Mouse (Mus musculus) ovary, postnatal 36 days (tissue): ENCODE results near the gene Elovl7.
A peak's percentile ranks its signal among the peaks of the same experiment; 100 is the strongest.

ENCODE experiments used
- DNase-seq: peaks from one replicate; pipeline ENCODE4 v3.0.0; 2022; ENCODE audit warnings: low spot score, mixed read lengths

Elovl7 gene

DNA sequence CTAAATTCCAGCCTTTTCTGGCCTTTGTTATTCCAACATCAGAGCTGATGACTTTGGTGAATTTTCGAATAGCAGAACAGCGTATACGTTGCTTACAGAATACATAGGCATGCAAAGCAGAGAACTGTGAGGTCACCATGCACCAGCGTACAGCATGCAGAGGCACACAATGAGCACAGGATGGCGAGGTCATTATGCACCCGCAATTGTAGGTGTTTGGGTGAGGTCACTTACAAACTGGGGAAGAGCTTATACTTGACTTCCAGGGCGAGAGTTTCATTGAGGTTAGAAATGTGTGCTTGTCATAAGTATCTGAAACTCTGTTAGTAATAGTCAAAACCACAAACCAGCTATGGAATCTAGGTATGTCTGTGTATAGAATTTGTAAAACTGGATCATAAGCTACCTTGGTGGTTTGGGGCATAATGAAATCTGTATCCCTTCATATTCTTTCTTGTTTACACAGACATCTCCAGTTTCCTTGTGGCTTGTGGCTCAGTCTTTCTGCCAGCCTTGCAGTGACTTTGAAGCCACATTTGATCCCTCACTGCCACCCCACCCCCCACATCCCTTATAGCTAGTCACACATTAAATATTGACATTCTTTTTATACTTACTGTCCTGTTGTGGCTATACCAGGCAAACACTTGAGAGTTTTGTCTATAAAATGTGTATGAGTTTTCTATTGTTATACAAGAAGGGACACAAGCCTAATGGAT is 88.9 kb downstream of the Elovl7 start:
- no peak for DNase-seq

DNA sequence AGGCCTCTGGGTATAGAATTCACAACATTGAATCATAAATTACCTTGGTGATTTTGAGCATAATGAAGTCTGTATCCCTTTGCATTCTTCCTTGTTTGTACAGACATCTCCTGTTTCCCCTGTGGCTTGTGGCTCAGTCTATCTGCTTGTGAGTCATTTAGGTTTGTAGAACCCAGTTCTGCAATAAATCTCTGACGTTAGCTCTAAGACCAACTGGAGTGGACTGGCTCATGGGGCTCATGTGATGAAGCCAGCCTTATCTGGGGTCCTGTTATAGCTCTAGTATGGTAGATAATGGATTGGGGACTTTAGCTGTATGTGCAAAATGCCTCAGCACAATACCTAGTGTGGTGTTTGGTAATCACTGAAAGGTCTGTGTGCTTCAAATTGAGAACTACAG is 89.6 kb downstream of the Elovl7 start:
- no peak for DNase-seq

GRCm38 (mm10) chr13:108304680-108305079 is 90.5 kb downstream of the Elovl7 start:
- DNase-seq, result no peak

DNA sequence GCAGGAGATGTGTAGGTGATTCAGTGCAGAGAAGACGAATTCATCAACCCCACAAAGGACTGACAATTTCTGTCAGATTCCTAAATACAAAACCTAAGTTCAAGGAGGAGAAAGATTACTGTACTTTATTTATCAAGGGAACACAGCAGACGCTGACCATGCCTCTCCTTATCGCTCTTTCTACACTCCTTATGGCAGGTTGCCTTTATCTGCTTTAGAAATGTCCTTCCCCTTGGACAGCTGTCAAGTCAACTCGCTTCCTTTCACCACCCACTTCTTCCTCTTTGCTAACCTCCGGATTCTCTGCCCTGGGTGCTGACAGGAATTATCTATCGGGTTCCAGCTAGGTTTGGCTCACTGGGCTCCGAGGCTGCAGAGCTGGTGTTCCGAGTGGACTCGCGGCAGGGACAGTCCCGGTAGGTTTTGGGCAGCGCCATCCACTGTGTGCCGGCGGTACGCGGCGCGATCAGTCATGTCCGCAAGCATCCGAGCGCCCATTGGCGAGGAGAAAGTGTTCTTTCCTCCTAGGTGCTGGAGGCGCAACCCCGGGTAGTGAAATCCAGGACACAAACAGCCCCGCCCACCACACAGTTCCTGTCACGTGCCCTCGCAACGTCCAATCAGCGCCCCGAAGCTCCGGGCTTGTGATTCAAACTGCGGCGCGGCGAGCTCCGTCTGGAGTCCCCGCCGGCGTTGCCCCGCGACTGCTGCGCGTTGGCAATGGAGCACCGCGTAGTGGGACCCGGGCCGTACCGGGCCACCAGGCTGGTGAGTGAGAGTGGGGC is 101.7 kb downstream of the Elovl7 start, which contains the start of gene Depdc1b:
TSS of gene Depdc1b (plus strand) at position 631 of the 785 bp plus-strand sequence.
- DNase-seq, result peak; percentile 93

DNA sequence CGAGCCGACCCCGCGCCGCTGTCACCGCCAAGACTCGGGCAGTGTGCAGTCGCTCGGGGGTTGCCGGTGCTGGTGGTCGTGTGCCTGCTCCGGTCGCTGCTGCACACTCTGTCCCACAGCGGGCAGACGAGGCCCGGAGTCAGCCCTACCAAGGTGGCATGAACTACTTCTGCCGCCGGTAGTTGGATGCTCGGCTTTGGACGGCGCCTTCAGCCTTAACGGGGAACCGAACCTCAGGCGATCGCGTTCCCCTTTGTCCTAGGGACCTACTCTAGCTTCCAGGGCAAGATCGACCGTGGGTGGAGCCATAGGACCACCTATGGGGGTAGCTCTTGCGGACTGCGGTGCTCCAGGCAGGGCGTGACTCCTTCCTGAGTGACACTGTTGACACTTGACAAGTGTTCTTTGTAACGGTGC is 102.3 kb downstream of the Elovl7 start:
- no peak for DNase-seq

DNA sequence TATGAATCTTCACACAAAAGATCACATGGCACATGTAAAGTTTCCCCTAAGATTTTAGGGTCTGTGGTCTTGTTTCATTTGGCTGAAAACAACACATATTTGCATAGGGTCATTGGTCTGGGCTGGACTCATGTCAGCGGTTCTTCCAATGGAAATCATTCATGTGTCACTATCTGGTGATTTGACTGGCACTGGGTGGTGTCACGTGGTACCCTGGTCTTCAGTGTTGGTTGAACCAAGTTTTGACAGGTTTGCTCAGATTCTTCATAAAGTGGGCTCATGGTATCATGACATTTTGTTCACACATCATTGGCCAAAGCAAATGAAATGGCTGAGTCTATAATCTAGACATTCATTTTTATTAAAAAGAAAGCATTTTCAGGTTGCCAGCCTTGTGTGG is 103.2 kb downstream of the Elovl7 start:
- DNase-seq, result no peak

- no peak for DNase-seq
These were observed 104.8 kb downstream of the Elovl7 start for GRCm38 (mm10) chr13:108319028-108319427.

GRCm38 (mm10) chr13:108320216-108320615 is 106.0 kb downstream of the Elovl7 start:
- no peak for DNase-seq

DNA sequence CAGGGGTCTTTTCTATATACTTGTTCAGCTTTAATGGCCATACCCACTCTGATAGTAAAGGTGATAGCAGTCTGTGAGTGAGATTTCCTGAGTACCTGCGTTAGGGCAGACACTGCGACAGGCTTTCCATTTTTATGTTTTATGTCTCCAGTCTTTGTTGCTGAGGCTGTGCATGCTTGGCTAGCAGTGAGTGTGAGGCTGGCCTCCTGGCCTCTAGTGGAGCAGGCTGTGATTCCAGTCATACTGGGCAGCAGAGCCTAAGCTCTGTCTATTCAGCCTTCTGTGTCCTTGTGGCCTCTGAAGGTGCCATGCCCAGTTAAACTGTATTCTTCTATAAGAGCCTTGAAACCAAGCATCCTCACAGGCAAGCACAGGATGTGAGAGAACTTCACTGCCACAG is 108.3 kb downstream of the Elovl7 start:
- no peak for DNase-seq

DNA sequence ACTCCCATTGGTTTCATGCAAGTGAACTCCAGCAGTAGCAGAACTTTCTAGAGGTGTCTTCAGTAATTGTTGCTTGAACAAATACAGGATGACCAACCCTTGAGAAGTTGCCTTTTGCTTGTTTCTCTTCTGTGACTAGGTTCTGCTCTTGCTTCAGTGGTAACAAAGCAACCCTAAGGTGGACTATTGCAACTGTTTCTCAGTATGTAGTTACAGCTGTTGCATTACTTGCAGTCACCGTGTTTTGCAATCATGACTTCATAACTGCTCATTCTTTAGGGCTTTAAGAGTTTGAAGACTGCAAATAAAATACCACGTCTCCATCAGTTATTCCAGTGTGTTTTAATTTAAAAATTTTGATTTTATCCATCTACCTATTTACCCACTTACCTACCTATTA is 109.1 kb downstream of the Elovl7 start:
- no peak for DNase-seq

DNA sequence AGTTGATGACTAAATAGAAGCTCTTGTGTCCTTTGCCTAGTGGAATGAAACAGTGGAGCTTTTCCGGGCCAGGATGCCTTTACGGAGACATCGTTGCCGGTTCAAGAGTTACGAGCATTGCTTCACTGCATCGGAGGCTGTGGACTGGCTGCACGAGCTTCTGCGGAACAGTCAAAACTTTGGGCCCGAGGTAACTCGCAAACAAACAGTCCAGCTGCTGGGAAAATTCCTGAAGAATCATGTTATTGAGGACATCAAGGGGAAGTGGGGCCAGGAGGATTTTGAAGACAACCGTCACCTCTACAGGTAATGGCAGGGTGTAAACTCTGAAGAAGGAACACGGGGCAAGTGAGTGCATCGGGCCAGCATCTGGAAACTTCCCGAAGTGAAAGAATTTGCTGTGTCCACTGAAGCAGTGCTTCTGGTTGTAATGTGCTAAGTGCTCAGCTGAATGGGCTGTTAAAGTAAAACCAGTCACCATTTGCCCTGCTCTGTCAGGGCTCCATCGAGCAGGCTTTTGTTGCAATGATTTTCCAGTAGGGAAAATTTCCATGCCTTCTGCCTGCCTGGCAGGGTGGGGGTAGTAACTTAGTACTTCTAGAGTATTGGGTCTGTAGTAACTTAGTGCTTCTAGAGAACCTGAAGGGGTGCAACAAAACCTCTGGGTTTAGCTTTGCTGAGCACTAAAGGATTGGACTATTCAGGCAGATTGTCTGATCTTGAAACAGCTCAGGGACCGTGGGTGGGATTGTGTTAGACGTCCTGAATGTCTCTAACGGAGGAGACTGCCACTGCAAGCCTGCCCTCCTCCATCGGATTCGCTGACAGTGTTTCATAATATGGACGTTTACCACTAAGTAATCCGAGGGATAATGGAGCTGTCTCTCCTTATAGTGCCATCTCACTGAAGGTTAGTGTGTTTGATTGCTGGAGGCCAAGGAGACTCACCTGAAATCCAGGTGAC is 109.9 kb downstream of the Elovl7 start:
- DNase-seq, result no peak

DNA sequence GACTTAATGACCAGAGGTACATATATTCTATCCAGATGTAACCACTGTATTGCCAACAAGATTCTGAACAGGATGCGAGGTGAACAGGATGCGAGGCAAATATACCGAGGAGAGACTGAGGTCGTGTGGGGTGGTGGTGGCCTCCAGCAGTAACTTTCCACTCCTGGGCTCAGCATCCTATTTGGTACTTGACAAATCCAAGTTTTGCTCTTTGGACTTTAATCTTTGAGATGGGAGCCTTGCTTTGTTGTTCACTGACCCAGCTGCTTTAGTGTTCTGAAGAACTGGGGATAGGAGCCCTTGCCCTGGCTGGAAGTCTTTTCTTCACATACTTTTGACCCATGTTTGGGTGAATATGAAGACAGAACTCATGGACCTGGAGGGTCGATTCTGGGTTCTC is 111.7 kb downstream of the Elovl7 start:
- DNase-seq, result no peak

DNA sequence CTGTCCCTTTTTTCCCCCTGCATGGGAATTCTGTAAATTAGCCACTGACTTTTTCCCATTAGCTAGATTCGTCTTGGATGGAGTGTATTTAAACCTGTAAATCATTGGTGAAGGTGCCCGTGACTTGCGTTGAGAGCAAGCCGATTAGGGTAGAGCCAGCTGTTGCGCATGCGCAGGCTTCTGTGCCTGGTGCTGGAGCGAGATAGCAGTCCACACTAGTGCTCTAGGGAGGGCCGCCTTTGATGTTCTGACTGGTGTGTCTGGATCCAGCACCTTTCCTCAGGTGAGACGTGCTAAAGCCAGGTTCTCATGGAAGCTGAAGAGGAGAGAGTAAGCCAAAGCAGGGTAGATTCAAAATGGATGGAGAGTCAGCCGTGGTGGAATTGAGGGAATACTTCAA is 112.1 kb downstream of the Elovl7 start:
- DNase-seq, result no peak

- no peak for DNase-seq
These were observed 112.8 kb downstream of the Elovl7 start for GRCm38 (mm10) chr13:108327047-108327446.

DNA sequence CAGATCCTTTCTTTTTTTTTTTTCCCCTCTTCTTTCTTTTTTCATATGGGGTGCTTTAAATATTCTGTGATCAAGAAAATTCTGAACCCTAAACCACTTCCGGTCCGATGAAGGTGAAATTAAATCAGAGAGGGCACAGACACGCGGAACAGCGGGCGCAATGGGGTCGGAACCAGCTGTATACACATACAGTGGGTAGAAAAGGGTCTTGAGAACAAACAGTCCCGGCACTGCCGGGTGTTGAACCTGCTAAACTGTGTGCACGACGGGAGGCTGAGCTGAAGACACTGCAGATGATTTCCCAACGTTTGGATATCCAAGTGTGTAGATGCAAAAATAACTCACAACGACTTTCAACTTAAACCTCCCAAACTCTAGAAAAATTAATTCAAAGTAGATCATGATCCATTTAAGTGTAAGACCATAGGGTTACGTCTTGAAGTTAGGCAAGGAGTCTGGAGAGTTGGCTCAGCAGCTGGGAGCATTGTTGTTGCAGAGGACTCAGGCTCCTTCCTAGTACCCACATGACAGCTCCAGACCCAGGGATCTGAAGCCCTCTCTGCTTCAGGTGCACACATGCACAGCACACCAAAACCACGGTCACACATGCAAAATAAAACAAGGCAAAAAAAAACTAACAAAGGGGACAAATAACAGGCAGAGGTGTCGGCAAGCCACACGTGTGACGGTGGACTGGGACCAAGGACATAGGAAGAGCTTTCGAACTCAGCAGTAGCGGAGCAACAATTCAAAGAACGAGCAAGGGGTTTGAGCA is 114.4 kb downstream of the Elovl7 start:
- DNase-seq, result no peak

- DNase-seq, result no peak
These were observed 115.5 kb downstream of the Elovl7 start for GRCm38 (mm10) chr13:108329693-108330092.
